Mouse (Mus musculus): ENCODE data around the gene Fam120a. TPM values are rescaled to one million over a fixed set of nuclear protein-coding genes. Genes with fewer than 3 reads are reported as not detected.

Fam120a gene
- polyA plus RNA-seq, 1 experiment from 2014 or later: 15.3 TPM

- Histone ChIP-seq H3K4me2 (replicated peaks) (no peak overlapping the region), H3K9me3 (no peaks in the 10 kb centered on the region), H3K4me1 (peaks cover 3% of the 10 kb centered on the region; the same call in 1 of the 2 replicates), H3K27me3 (replicated peaks) (no peaks in the 10 kb centered on the region), H3K4me3 (no peak overlapping the region), H3K9ac (no peak overlapping the region), H3K36me3 (0 out of 2 replicates have a peak, but pooled peaks cover 4% of the 10 kb centered on the region), H3K27ac (no peak overlapping the region)
- no peak for ATAC-seq (ENCODE audit: low FRiP score, low read depth)
- WGBS: 83% methylated on average over 1 of the region's 1 CpGs
These were observed 124.3 kb downstream of the Fam120a start for GRCm38 (mm10) chr13:48843530-48843929.

GRCm38 (mm10) chr13:48841905-48842592, 125.8 kb downstream of the Fam120a start:
- H3K4me3 ChIP-seq: no peak overlapping the region
- WGBS: 55% methylated on average over 5 of the region's 5 CpGs
- no peak overlapping the region for H3K4me2 ChIP-seq (replicated peaks)
- no peaks in the 10 kb centered on the region for H3K9me3 ChIP-seq
- no peak overlapping the region for H3K27ac ChIP-seq
- ATAC-seq (ENCODE audit: low FRiP score, low read depth): no peak
- 0 out of 2 replicates have a peak, but pooled peaks cover 4% of the 10 kb centered on the region for H3K36me3 ChIP-seq
- H3K27me3 ChIP-seq (replicated peaks): no peaks in the 10 kb centered on the region
- H3K4me1 ChIP-seq: no peaks in the 10 kb centered on the region
- no peak overlapping the region for H3K9ac ChIP-seq

- no peaks in the 10 kb centered on the region for H3K9me3 ChIP-seq
- H3K4me3 ChIP-seq: no peak overlapping the region
- no peak for ATAC-seq (ENCODE audit: low FRiP score, low read depth)
- no peak overlapping the region for H3K4me2 ChIP-seq (replicated peaks)
- H3K36me3 ChIP-seq: peaks cover 12% of the 10 kb centered on the region; the same call in 1 of the 2 replicates
- no peak overlapping the region for H3K9ac ChIP-seq
- no peaks in the 10 kb centered on the region for H3K4me1 ChIP-seq
- no peaks in the 10 kb centered on the region for H3K27me3 ChIP-seq (replicated peaks)
- WGBS: 86% methylated on average over 2 of the region's 2 CpGs
- H3K27ac ChIP-seq: no peak overlapping the region
These were observed 129.5 kb downstream of the Fam120a start for GRCm38 (mm10) chr13:48838284-48838683.

GRCm38 (mm10) chr13:48837537-48837936, 130.3 kb downstream of the Fam120a start:
- 88% methylated on average over 6 of the region's 6 CpGs for WGBS

GRCm38 (mm10) chr13:48830528-48831250, 137.1 kb downstream of the Fam120a start:
- H3K9ac ChIP-seq: no peak overlapping the region
- no peaks in the 10 kb centered on the region for H3K4me1 ChIP-seq
- WGBS: 83% methylated on average over 14 of the region's 14 CpGs
- H3K27ac ChIP-seq: no peak overlapping the region
- H3K27me3 ChIP-seq (replicated peaks): no peaks in the 10 kb centered on the region
- no peak overlapping the region for H3K4me3 ChIP-seq
- no peak for ATAC-seq (ENCODE audit: low FRiP score, low read depth)
- no peaks in the 10 kb centered on the region for H3K9me3 ChIP-seq
- peaks cover 63% of the 10 kb centered on the region for H3K36me3 ChIP-seq
- H3K4me2 ChIP-seq (replicated peaks): no peak overlapping the region

More at GRCm38 (mm10) chr13:48837537-48837936, 130.3 kb downstream of the Fam120a start:
- Histone ChIP-seq H3K9me3 (no peaks in the 10 kb centered on the region), H3K4me1 (no peaks in the 10 kb centered on the region), H3K27ac (no peak overlapping the region), H3K27me3 (replicated peaks) (no peaks in the 10 kb centered on the region), H3K4me3 (no peak overlapping the region), H3K4me2 (replicated peaks) (no peak overlapping the region), H3K9ac (no peak overlapping the region), H3K36me3 (peaks cover 13% of the 10 kb centered on the region; the same call in 1 of the 2 replicates)
- no peak for ATAC-seq (ENCODE audit: low FRiP score, low read depth)

- no peak overlapping the region for H3K9ac ChIP-seq
- no peaks in the 10 kb centered on the region for H3K9me3 ChIP-seq
- WGBS: 88% methylated on average over 4 of the region's 4 CpGs
- H3K4me2 ChIP-seq (replicated peaks): no peak overlapping the region
- no peaks in the 10 kb centered on the region for H3K27me3 ChIP-seq (replicated peaks)
- no peak overlapping the region for H3K4me3 ChIP-seq
- H3K27ac ChIP-seq: no peak overlapping the region
- H3K4me1 ChIP-seq: no peaks in the 10 kb centered on the region
- peaks cover 72% of the 10 kb centered on the region for H3K36me3 ChIP-seq
- ATAC-seq (ENCODE audit: low FRiP score, low read depth): no peak
These were observed 138.0 kb downstream of the Fam120a start for GRCm38 (mm10) chr13:48829780-48830179.

Other genes with a start within 250 kb of the Fam120a start
- gene Phf2, start 96.9 kb downstream of the Fam120a start, polyA plus RNA-seq (2016; fragmentation: Nextera tagmentation; extraction: Ambion mirVana): 9.6 and 10.9 TPM in 2 replicates
- 16.4 and 17.2 TPM in 2 replicates for gene Wnk2, start 180.0 kb upstream of the Fam120a start, polyA plus RNA-seq (2016; fragmentation: Nextera tagmentation; extraction: Ambion mirVana)
- 18.5 and 21.0 TPM in 2 replicates for gene Ninj1, start 219.5 kb upstream of the Fam120a start, polyA plus RNA-seq (2016; fragmentation: Nextera tagmentation; extraction: Ambion mirVana)
- 29.0 and 32.0 TPM in 2 replicates for gene Card19, start 248.0 kb upstream of the Fam120a start, polyA plus RNA-seq (2016; fragmentation: Nextera tagmentation; extraction: Ambion mirVana)

Measured in neural tube, embryonic 12.5 days (tissue).